Comparison of ENCODE assay signal across 14 mouse cellular contexts in the genomic region with DNA sequence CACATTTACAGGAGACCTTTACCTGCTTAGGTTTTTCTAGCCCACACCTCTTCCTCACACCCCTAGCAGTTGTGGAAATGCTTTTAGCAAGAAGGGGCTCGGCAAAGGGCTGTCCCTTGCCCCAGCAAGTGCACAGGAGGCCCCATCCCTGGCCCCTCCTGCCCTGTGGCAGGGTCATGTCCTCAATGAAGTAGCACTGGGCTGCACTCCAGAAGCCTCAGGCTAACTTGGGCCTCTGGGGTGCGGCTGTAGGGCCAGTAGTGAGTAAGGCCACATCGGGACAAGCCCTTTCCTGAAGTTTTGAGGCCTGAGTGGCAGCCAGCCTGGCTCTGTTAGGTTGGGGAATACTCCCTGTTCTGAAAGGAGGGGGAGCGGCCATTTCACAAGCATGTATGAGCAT. TPM values are rescaled to one million over a fixed set of nuclear protein-coding genes. Genes with fewer than 3 reads are reported as not detected.
A peak's percentile ranks its signal among the peaks of the same experiment; 100 is the strongest.
DNase-seq lines count a peak whose midpoint lies in the region; ATAC-seq and TF ChIP-seq lines count a peak whose summit lies in the region.
"Had no signal": no experiment of that assay in that cellular context is flagged by ENCODE, and none has a peak within 500 bp of the region (broad histone marks: within the 10 kb centered on the region; RNA-seq: fewer than 3 reads in every experiment).

No protein-coding gene starts in this region.

- no peak overlapping the region for H3K9ac ChIP-seq in forebrain, embryonic 14.5 days (ENCODE audit: low read length)
- H3K9ac ChIP-seq: forebrain, embryonic 15.5 days had no signal

- no peak for ATAC-seq in forebrain, embryonic 14.5 days
- ATAC-seq: forebrain, embryonic 15.5 days had no signal

- no peaks in the 10 kb centered on the region for H3K27me3 ChIP-seq in forebrain, embryonic 14.5 days (replicated peaks; ENCODE audit: control insufficient read depth, insufficient read depth, low read length)
- H3K27me3 ChIP-seq: forebrain, embryonic 15.5 days had no signal

- peak overlapping the region; percentile 13 for H3K4me3 ChIP-seq in gastrocnemius, adult 2 months
- H3K4me3 ChIP-seq in forebrain, embryonic 14.5 days (ENCODE audit: low read depth, low read length) = no peak overlapping the region
- H3K4me3 ChIP-seq: forebrain, embryonic 15.5 days had no signal

- H3K27ac ChIP-seq in gastrocnemius, adult 2 months = peak overlapping the region; percentile 95
- H3K27ac ChIP-seq in forebrain, embryonic 14.5 days (ENCODE audit: low read depth, low read length) = no peak overlapping the region
- H3K27ac ChIP-seq: forebrain, embryonic 15.5 days had no signal

- WGBS in forebrain, embryonic 14.5 days = 81% methylated on average over 4 of the region's 4 CpGs

- H3K9me3 ChIP-seq in forebrain, embryonic 14.5 days (replicated peaks; ENCODE audit: control insufficient read depth, low read length) = no peaks in the 10 kb centered on the region
- H3K9me3 ChIP-seq: forebrain, embryonic 15.5 days had no signal

- no peaks in the 10 kb centered on the region for H3K4me1 ChIP-seq in forebrain, embryonic 14.5 days (ENCODE audit: control insufficient read depth, insufficient read depth, low read length)
- H3K4me1 ChIP-seq: forebrain, embryonic 15.5 days had no signal

- peak; percentile 57 to 76 for DNase-seq in lung, adult 18-20 months
- no peak for DNase-seq in lung, postnatal 14 days
- peak; percentile 92 for DNase-seq in gastrocnemius, adult 2 months
- peak; percentile 90 to 91 for DNase-seq in heart, postnatal 10 days
- peak; percentile 92 for DNase-seq in skeletal muscle tissue, adult 2 months (ENCODE audit: low read depth, low spot score)
- DNase-seq in forebrain, embryonic 14.5 days (ENCODE audit: low spot score) = no peak
- DNase-seq in T-cell, adult 2 months (ENCODE audit: low spot score) = no peak
- DNase-seq in embryo, embryonic 10.5 days (ENCODE audit: low spot score) = no peak
- DNase-seq: kidney, adult 18-20 months; thymus, postnatal 36 days had no signal

- no peak for TF ChIP-seq CTCF in gastrocnemius, adult 2 months (IDR thresholded peaks at IDR 0.05)

- H3K4me2 ChIP-seq in forebrain, embryonic 14.5 days (ENCODE audit: low read length) = no peak overlapping the region
- H3K4me2 ChIP-seq: forebrain, embryonic 15.5 days had no signal

- intact Hi-C loops in gastrocnemius, adult 2 months (cut with DNase I) = no loop called here
- intact Hi-C loops in heart, postnatal 10 days (cut with DNase I) = no loop called here

- no peaks in the 10 kb centered on the region for H3K36me3 ChIP-seq in forebrain, embryonic 14.5 days (ENCODE audit: control insufficient read depth, insufficient read depth, low read length)
- H3K36me3 ChIP-seq: forebrain, embryonic 15.5 days had no signal

RNA-seq across cellular contexts. Expression of a gene that starts 6.7 kb away (rescaled TPM):
- total RNA-seq in gastrocnemius, adult 2 months (2021) = 10 to 100 TPM; 30.9 to 84.2 TPM
- 1 to 10 TPM; 9.2 to 10.0 TPM for total RNA-seq in heart, postnatal 10 days (2021)
- 0.21 and 0.28 TPM in 2 replicates for polyA plus RNA-seq in forebrain, embryonic 14.5 days (2014; fragmentation: Nextera tagmentation; extraction: Ambion mirVana)
- total RNA-seq: layer of hippocampus, postnatal 10 days; liver, adult 2 months; megakaryocyte progenitor cell, adult 5-6 weeks had no signal
- polyA plus RNA-seq: liver, adult 2 months had no signal

RNA-seq across cellular contexts. Expression of a gene that starts 27.2 kb away (rescaled TPM):
- total RNA-seq in gastrocnemius, adult 2 months (2021) = 100 to 1,000 TPM; 405 to 424 TPM
- total RNA-seq in heart, postnatal 10 days (2021) = 100 to 1,000 TPM; 278 to 279 TPM
- polyA plus RNA-seq in forebrain, embryonic 14.5 days (2014; fragmentation: Nextera tagmentation; extraction: Ambion mirVana) = 360 and 385 TPM in 2 replicates

RNA-seq across cellular contexts. Expression of a gene that starts 43.4 kb away (rescaled TPM):
- 10 to 100 TPM; 22.4 to 23.9 TPM for total RNA-seq in gastrocnemius, adult 2 months (2021)
- total RNA-seq in heart, postnatal 10 days (2021) = 10 to 100 TPM; 32.3 to 32.6 TPM
- 11.3 and 14.8 TPM in 2 replicates for polyA plus RNA-seq in forebrain, embryonic 14.5 days (2014; fragmentation: Nextera tagmentation; extraction: Ambion mirVana)

Comparison
In these comparisons a context has a peak if more than half of its experiments do, and no peak if none do; other contexts are left out.
1. DNase-seq: peak in lung, adult 18-20 months (2 of 2), gastrocnemius, adult 2 months (single experiment), heart, postnatal 10 days (2 of 2) and skeletal muscle tissue, adult 2 months (single experiment); none in lung, postnatal 14 days (single experiment), forebrain, embryonic 14.5 days (single experiment), T-cell, adult 2 months (single experiment) and embryo, embryonic 10.5 days (single experiment).